Mouse (Mus musculus) cerebellum, adult 2 months (tissue): Measurements from ENCODE around the gene Gas2.

Source experiments
- CTCF ChIP-seq: fragments of 200-500 bp; IDR thresholded peaks from 2 replicates; pipeline ENCODE4 v1.5.1; 2011; ENCODE audit warnings: low read depth, mild to moderate bottlenecking, control low read depth, low read length, moderate library complexity, borderline replicate concordance; ENCODE audit not compliant: insufficient read depth
- POLR2A ChIP-seq: fragments of 200-500 bp; IDR thresholded peaks from 2 replicates; pipeline ENCODE4 v1.6.1; 2011; ENCODE audit warnings: low read length, control low read depth, borderline replicate concordance; ENCODE audit not compliant: insufficient read depth

GRCm38 (mm10) chr7:51862097-51862492, 280 bp downstream of the Gas2 start, which contains the start of gene Fancf:
- peak; percentile 65 for TF ChIP-seq POLR2A
- no peak for TF ChIP-seq CTCF
